Mouse (Mus musculus) ES-E14 (cell line): ENCODE results near the gene Pigt.

Experiments used
- CHD2 ChIP-seq: IDR thresholded peaks from 2 replicates; pipeline ENCODE4 v1.6.1; 2014; ENCODE audit warnings: mild to moderate bottlenecking, low read depth, low read length, inconsistent platforms
- MAFK ChIP-seq: IDR thresholded peaks from 2 replicates; pipeline ENCODE4 v1.6.1; 2014; ENCODE audit warnings: mild to moderate bottlenecking, low read depth, low read length, inconsistent platforms; ENCODE audit not compliant: insufficient read depth
- ZNF384 ChIP-seq: IDR thresholded peaks from 2 replicates; pipeline ENCODE4 v1.6.1; 2012; ENCODE audit warnings: low read depth, low read length, inconsistent platforms

DNA sequence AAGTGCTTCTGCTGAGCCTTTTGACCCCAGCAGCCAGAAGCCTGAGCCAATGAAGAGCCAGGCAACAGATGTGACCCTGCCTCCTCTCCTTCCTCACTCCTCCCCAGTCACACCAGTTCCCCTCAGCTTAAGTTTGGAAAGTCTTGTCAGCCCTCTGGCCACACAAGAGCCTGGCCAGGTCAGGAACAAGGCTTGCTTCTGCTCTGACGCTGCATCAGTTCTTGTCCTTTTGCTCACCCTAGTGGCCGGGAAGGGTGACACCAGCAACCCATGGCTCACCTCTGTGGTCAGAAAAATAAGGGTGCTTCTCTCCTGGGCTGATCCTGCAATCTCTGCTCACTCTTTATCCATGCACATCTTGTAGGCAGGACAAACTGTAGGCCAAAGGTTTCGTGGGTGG, 23.5 kb downstream of the Pigt start:
- TF ChIP-seq MAFK (no peak), ZNF384 (no peak), CHD2 (no peak)
